Mouse (Mus musculus) stomach, embryonic 14.5 days (tissue): ENCODE results near the gene Sdc4. TPM values are rescaled to one million over a fixed set of nuclear protein-coding genes. Genes with fewer than 3 reads are reported as not detected.

ENCODE experiments used
- ATAC-seq: fragments of 200-750 bp; cut with Nextera tagmentation; 2 replicates; pipeline ENCODE4 v1.8.0; 2017; ENCODE audit warnings: low read depth, moderate TSS enrichment; ENCODE audit not compliant: insufficient number of reproducible peaks, insufficient read depth, low FRiP score
- H3K27ac ChIP-seq: fragments of 300-500 bp; sonication (generic); 2 replicates; pipeline ENCODE4 v1.5.1; 2014; ENCODE audit warnings: mild to moderate bottlenecking, low read length, moderate library complexity, mixed read lengths
- H3K27me3 ChIP-seq: fragments of 300-500 bp; sonication (generic); 2 replicates; pipeline ENCODE4 v1.6.1; 2014; ENCODE audit warnings: low read length, control low read depth, mixed read lengths; ENCODE audit not compliant: control insufficient read depth, insufficient read depth
- H3K36me3 ChIP-seq: fragments of 300-500 bp; sonication (generic); 2 replicates; pipeline ENCODE4 v1.6.1; 2014; ENCODE audit warnings: mild to moderate bottlenecking, control low read depth, low read length, moderate library complexity, mixed read lengths; ENCODE audit not compliant: control insufficient read depth, insufficient read depth
- H3K4me1 ChIP-seq: fragments of 300-500 bp; sonication (generic); 2 replicates; pipeline ENCODE4 v1.6.1; 2014; ENCODE audit warnings: low read length, control low read depth, mixed read lengths; ENCODE audit not compliant: control insufficient read depth, insufficient read depth
- H3K4me2 ChIP-seq: fragments of 300-500 bp; sonication (generic); replicated peaks from 2 replicates; pipeline ENCODE4 v1.6.1; 2014; ENCODE audit warnings: low read depth, low read length, control low read depth
- H3K4me3 ChIP-seq: fragments of 300-500 bp; sonication (generic); 2 replicates; pipeline ENCODE4 v1.5.1; 2014; ENCODE audit warnings: low read depth, low read length, control low read depth
- H3K9ac ChIP-seq: fragments of 300-500 bp; sonication (generic); replicated peaks from 2 replicates; pipeline ENCODE4 v1.6.1; 2014; ENCODE audit warnings: low read depth, mild to moderate bottlenecking, control low read depth, low read length, moderate library complexity, mixed read lengths
- H3K9me3 ChIP-seq: fragments of 300-500 bp; sonication (generic); 2 replicates; pipeline ENCODE4 v1.6.1; 2016; ENCODE audit warnings: low read depth, low read length, control low read depth; ENCODE audit not compliant: control insufficient read depth
- WGBS: fragments of 180-500 bp; shearing (Covaris S2); extraction: QIAGEN DNeasy Blood & Tissue Kit; methylation state at CpG from one replicate; pipeline ENCODE4 v1.1.7; 2014; 5-methylcytosine and 5-hydroxymethylcytosine counted together
- polyA plus RNA-seq: library from polyadenylated mRNA; unstranded; fragments of >200 nt; fragmentation: Nextera tagmentation; extraction: Ambion mirVana; gene quantifications from 2 replicates; pipeline ENCODE4 v1.2.1, GENCODE M21; 2014

Sdc4 gene
- polyA plus RNA-seq, 1 experiment from 2014 or later, result 104 TPM

DNA sequence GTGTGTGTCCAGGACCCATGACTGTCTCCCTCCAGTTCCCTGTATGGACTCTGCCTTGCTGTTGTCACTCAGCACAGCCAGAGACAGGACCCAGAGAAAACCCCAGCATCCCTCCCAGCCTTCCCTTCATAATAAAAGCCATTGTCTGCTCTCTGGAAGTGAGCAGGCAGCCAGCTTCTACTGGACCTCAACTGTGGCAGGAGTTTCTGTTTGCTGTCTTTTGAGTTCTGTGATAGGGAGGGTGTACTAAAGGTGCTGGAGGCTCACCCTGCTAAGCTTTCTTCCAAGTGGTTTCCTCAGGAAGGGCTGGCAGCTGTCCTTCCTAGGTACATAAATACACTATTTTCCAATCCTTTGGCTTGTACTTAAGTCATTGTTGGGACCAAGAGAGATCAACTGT lies 21.5 kb upstream of the Sdc4 start:
- Histone ChIP-seq H3K27me3 (no peaks in the 10 kb centered on the region), H3K4me1 (peaks cover 8% of the 10 kb centered on the region), H3K9ac (no peak overlapping the region), H3K36me3 (peaks cover 20% of the 10 kb centered on the region; the same call in 1 of the 2 replicates), H3K4me3 (no peak overlapping the region), H3K27ac (no peak overlapping the region), H3K9me3 (no peaks in the 10 kb centered on the region), H3K4me2 (no peak overlapping the region)
- no peak for ATAC-seq

GRCm38 (mm10) chr2:164460745-164461551 lies 17.3 kb upstream of the Sdc4 start, which contains the start of gene Gm20458:
Gene Gm20458, plus strand, starts transcription at chr2:164460967.
- Histone ChIP-seq H3K4me1 (peaks cover 18% of the 10 kb centered on the region), H3K27me3 (no peaks in the 10 kb centered on the region), H3K4me2 (peak within 1 kb of the TSS; percentile 62), H3K9ac (peak within 1 kb of the TSS; percentile 72), H3K27ac (no peak within 1 kb of the TSS; the same call in 1 of the 2 replicates), H3K36me3 (peaks cover 17% of the 10 kb centered on the region; the same call in 1 of the 2 replicates), H3K4me3 (peak within 1 kb of the TSS; percentile 95), H3K9me3 (no peaks in the 10 kb centered on the region)
- under 1% methylated on average over 77 of the region's 79 CpGs for WGBS
- peak; percentile 95 for ATAC-seq

DNA sequence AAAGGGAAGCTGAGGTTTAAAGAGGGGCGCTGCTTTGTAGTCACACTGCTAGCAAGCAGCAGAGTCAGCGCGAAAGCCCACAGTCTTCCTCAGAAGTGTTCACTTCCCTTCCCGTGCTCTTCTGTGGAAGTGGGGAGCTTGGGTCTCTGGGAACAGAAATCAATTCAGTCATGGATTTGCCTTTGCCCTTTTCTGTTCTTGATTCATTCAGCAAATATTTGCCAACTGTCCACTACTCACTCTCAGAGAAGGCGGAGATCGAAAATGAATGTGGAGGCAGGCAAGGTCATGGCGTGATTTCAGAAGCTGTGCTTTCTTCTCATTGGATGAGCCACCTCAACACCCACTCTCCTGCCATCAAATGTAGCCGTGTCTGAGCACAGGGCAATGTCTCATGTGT lies 14.8 kb upstream of the Sdc4 start:
- Histone ChIP-seq H3K9me3 (no peaks in the 10 kb centered on the region), H3K36me3 (peaks cover 6% of the 10 kb centered on the region; the same call in 1 of the 2 replicates), H3K4me2 (no peak overlapping the region), H3K9ac (no peak overlapping the region), H3K27me3 (no peaks in the 10 kb centered on the region), H3K4me3 (no peak overlapping the region), H3K4me1 (peaks cover 29% of the 10 kb centered on the region), H3K27ac (peak overlapping the region; percentile 56; the same call in 1 of the 2 replicates)
- no peak for ATAC-seq
- WGBS, result 75% methylated on average over 8 of the region's 8 CpGs

GRCm38 (mm10) chr2:164457942-164458341 lies 14.3 kb upstream of the Sdc4 start:
- no peak overlapping the region for H3K4me2 ChIP-seq
- ATAC-seq, result peak; percentile 25; the same call in 1 of the 2 replicates
- 31% methylated on average over 7 of the region's 7 CpGs for WGBS

DNA sequence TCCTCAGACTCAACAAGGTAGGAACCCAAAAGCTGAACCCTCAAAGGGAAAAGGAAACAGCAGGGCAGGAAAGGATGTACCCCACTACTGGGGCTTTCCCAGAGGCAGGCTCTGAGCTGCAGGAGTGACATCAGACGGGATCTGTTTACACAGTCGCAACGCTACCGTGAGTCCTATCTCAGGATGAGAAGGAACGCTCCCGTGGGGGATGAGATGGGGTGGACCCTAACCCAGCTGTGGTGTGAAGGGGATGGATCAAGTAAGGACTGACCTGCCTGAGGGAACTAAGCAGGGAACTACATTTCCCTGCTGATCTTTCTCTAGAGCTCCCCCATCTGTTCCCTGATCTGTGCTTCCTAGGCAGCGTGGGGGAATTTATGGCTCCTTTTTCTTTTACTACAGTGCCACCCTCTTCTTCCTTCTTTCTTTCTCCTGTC lies 13.2 kb upstream of the Sdc4 start, which contains the start of gene Sys1:
TSS of gene Sys1 (plus strand) at position 101 of the 437 bp plus-strand sequence.
- WGBS, result 2% methylated on average over 7 of the region's 7 CpGs
- H3K27ac ChIP-seq, result peak within 1 kb of the TSS; percentile 63
- peaks cover 24% of the 10 kb centered on the region for H3K4me1 ChIP-seq
- H3K36me3 ChIP-seq, result no peaks in the 10 kb centered on the region
- no peak for ATAC-seq
- peak within 1 kb of the TSS; percentile 18; the same call in 1 of the 2 replicates for H3K9ac ChIP-seq
- no peaks in the 10 kb centered on the region for H3K9me3 ChIP-seq
- H3K4me3 ChIP-seq, result no peak within 1 kb of the TSS
- H3K27me3 ChIP-seq, result no peaks in the 10 kb centered on the region
- H3K4me2 ChIP-seq, result peak within 1 kb of the TSS; percentile 31

More at GRCm38 (mm10) chr2:164457942-164458341, 14.3 kb upstream of the Sdc4 start:
- Histone ChIP-seq H3K4me3 (no peak overlapping the region), H3K36me3 (peaks cover under 1% of the 10 kb centered on the region; the same call in 1 of the 2 replicates), H3K27me3 (no peaks in the 10 kb centered on the region), H3K9me3 (no peaks in the 10 kb centered on the region), H3K4me1 (peaks cover 29% of the 10 kb centered on the region), H3K9ac (no peak overlapping the region), H3K27ac (peak overlapping the region; percentile 56; the same call in 1 of the 2 replicates)

DNA sequence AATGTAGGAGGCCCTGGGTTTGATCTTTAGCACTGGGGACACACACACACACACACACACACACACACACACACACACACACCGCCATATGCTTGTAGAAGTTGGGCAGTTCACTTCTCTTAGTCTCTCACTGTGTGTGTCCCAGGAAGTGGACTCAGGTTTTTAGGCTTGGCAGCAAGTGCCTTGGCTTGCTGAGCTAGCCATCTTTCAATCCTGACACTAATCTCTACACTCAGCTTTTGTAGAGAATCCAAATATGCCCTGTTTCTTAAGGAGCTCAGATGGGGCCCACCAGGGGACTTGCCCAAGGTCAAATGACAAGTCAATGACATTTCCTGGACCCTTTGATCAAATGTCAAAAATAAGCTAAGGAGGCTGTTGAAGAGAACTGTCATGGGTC lies 12.7 kb upstream of the Sdc4 start:
- no peaks in the 10 kb centered on the region for H3K27me3 ChIP-seq
- H3K36me3 ChIP-seq, result no peaks in the 10 kb centered on the region
- peak overlapping the region; percentile 31; the same call in 1 of the 2 replicates for H3K4me2 ChIP-seq
- no peaks in the 10 kb centered on the region for H3K9me3 ChIP-seq
- peaks cover 21% of the 10 kb centered on the region for H3K4me1 ChIP-seq
- peak overlapping the region; percentile 63 for H3K27ac ChIP-seq
- no peak overlapping the region for H3K4me3 ChIP-seq
- H3K9ac ChIP-seq, result peak overlapping the region; percentile 18; the same call in 1 of the 2 replicates
- 71% methylated on average over 1 of the region's 1 CpGs for WGBS
- ATAC-seq, result no peak

DNA sequence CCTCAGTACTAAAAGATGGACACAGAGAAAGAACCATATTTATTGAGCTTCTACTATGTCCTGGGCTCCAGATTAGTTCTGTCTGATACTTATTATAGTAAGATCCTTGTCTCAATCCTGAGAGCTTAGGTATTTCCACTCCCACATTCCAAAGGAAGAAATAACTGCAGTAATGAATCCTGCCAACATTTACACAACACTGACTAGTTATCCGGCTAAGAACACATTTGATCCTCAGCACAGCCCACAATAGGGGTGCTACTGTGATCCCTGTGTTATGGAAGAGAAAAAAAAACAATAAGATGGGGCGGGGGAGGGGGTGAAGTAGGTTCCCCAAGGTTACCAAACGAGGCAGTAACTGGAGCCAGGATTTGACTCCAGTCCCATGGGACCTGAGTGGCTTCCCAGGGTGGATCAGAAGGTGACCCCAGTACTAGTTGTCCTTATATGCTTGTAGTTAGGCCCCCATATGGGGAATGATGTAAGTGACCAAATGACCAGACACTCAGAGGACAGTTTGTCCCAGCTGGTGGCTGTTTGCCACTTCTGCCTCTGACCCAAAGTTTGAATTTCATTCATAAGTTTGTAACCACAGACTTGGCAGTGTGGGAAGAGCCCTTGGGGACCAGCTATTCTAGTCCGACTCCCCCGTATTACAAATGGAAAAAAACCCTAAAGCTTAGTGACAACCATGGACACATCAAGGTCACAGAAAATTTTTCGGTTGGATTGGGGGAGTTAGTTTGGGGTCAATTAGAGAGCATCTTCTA lies 11.9 kb upstream of the Sdc4 start:
- Histone ChIP-seq H3K27ac (peak overlapping the region; percentile 2; the same call in 1 of the 2 replicates), H3K27me3 (no peaks in the 10 kb centered on the region), H3K9ac (no peak overlapping the region), H3K4me1 (peaks cover 21% of the 10 kb centered on the region), H3K9me3 (no peaks in the 10 kb centered on the region), H3K4me3 (no peak overlapping the region), H3K4me2 (no peak overlapping the region), H3K36me3 (no peaks in the 10 kb centered on the region)
- WGBS, result 67% methylated on average over 6 of the region's 6 CpGs
- no peak for ATAC-seq

DNA sequence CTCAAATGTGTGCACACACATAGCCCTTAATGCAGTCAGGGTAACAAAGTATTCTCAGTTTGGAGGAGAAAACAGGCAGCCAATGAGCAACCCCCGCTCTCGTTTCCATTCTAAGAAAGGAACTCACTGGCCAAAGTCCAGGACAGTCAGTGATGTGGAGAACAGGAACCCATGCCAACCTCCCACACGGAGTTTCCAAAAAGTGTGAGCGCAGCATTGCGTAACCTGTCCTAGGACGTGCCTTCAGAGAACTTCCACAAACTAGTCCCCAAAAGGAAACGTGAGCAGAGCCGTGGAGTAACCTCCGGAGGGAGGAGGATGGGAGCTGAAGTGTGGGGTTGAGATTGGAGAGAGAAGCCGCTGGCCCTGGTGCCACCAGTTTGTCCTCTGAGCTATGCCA lies 11.2 kb upstream of the Sdc4 start:
- Histone ChIP-seq H3K9me3 (no peaks in the 10 kb centered on the region), H3K36me3 (no peaks in the 10 kb centered on the region), H3K4me1 (peaks cover 21% of the 10 kb centered on the region)

More for the DNA sequence above, 11.2 kb upstream of the Sdc4 start:
- H3K27me3 ChIP-seq, result no peaks in the 10 kb centered on the region
- no peak overlapping the region for H3K4me3 ChIP-seq
- ATAC-seq, result no peak; the same call in 1 of the 2 replicates
- WGBS, result 69% methylated on average over 10 of the region's 10 CpGs
- peak overlapping the region; percentile 2; the same call in 1 of the 2 replicates for H3K27ac ChIP-seq
- no peak overlapping the region for H3K9ac ChIP-seq
- H3K4me2 ChIP-seq, result no peak overlapping the region
